Mouse (Mus musculus): ENCODE measurements around the gene Prr3.

- TF ChIP-seq CTCF (IDR thresholded peaks at IDR 0.05; ENCODE audit: insufficient read depth, low read length) = no peak
- no peak for TF ChIP-seq POLR2A (IDR thresholded peaks at IDR 0.05; ENCODE audit: borderline replicate concordance, extremely low read depth, low read depth, low read length)
Measured at GRCm38 (mm10) chr17:36014977-36015376, 34.9 kb upstream of the Prr3 start.
